Mouse (Mus musculus): ENCODE results near the gene 1810062G17Rik. TPM values are rescaled to one million over a fixed set of nuclear protein-coding genes. Genes with fewer than 3 reads are reported as not detected.
A peak's percentile ranks its signal among the peaks of the same experiment; 100 is the strongest.

1810062G17Rik gene
- polyA plus RNA-seq, 1 experiment from 2014 or later = 0.40 TPM

GRCm38 (mm10) chr3:36505809-36506735, 30.3 kb downstream of the 1810062G17Rik start:
- DNase-seq (ENCODE audit: low spot score, missing footprints) (peak; percentile 86), ATAC-seq (ENCODE audit: low FRiP score) (peak; percentile 70)
- WGBS = 47% methylated on average over 10 of the region's 10 CpGs
- peaks cover 3% of the 10 kb centered on the region; the same call in 1 of the 2 replicates for H3K4me1 ChIP-seq (ENCODE audit: control insufficient read depth, insufficient read depth, low read length)
- no peak overlapping the region for H3K9ac ChIP-seq (ENCODE audit: low read length)
- no peaks in the 10 kb centered on the region for H3K27me3 ChIP-seq (ENCODE audit: control insufficient read depth, insufficient read depth, low read length)
- peak overlapping the region; percentile 36; the same call in 1 of the 2 replicates for H3K27ac ChIP-seq (ENCODE audit: low read depth, low read length)
- no peak overlapping the region for H3K4me2 ChIP-seq
- no peak overlapping the region for H3K4me3 ChIP-seq (ENCODE audit: low read depth, low read length)
- H3K36me3 ChIP-seq (ENCODE audit: control insufficient read depth, insufficient read depth, low read length) = no peaks in the 10 kb centered on the region
- H3K9me3 ChIP-seq (ENCODE audit: control insufficient read depth, low read length) = no peaks in the 10 kb centered on the region

- no peaks in the 10 kb centered on the region for H3K4me1 ChIP-seq (ENCODE audit: control insufficient read depth, insufficient read depth, low read length)
- H3K9me3 ChIP-seq (ENCODE audit: control insufficient read depth, low read length) = no peaks in the 10 kb centered on the region
- H3K27ac ChIP-seq (ENCODE audit: low read depth, low read length) = no peak overlapping the region
- no peaks in the 10 kb centered on the region for H3K36me3 ChIP-seq (ENCODE audit: control insufficient read depth, insufficient read depth, low read length)
- no peak for DNase-seq (ENCODE audit: low spot score, missing footprints)
- H3K27me3 ChIP-seq (ENCODE audit: control insufficient read depth, insufficient read depth, low read length) = no peaks in the 10 kb centered on the region
- H3K4me3 ChIP-seq (ENCODE audit: low read depth, low read length) = no peak overlapping the region
- no peak overlapping the region for H3K4me2 ChIP-seq
- ATAC-seq (ENCODE audit: low FRiP score) = no peak
- H3K9ac ChIP-seq (ENCODE audit: low read length) = no peak overlapping the region
- WGBS = 91% methylated on average over 6 of the region's 6 CpGs
Observed at GRCm38 (mm10) chr3:36511491-36511890, 35.8 kb downstream of the 1810062G17Rik start.

GRCm38 (mm10) chr3:36516196-36516595, 40.5 kb downstream of the 1810062G17Rik start:
- ATAC-seq (ENCODE audit: low FRiP score) = no peak

GRCm38 (mm10) chr3:36521073-36522060, 45.6 kb downstream of the 1810062G17Rik start, which contains the start of gene Gm11549:
TSS of gene Gm11549 (minus strand) at chr3:36521813.
- Histone ChIP-seq H3K4me3 (ENCODE audit: low read depth, low read length) (peak within 1 kb of the TSS; percentile 55), H3K9me3 (ENCODE audit: control insufficient read depth, low read length) (no peaks in the 10 kb centered on the region), H3K4me1 (ENCODE audit: control insufficient read depth, insufficient read depth, low read length) (peaks cover 4% of the 10 kb centered on the region), H3K36me3 (ENCODE audit: control insufficient read depth, insufficient read depth, low read length) (no peaks in the 10 kb centered on the region), H3K4me2 (peak within 1 kb of the TSS; percentile 98), H3K27me3 (ENCODE audit: control insufficient read depth, insufficient read depth, low read length) (peaks cover 10% of the 10 kb centered on the region), H3K9ac (ENCODE audit: low read length) (peak within 1 kb of the TSS; percentile 66), H3K27ac (ENCODE audit: low read depth, low read length) (no peak within 1 kb of the TSS)
- under 1% methylated on average over 51 of the region's 51 CpGs for WGBS
- peak; percentile 71; the same call in 1 of the 2 replicates for ATAC-seq (ENCODE audit: low FRiP score)
- peak; percentile 95 for DNase-seq (ENCODE audit: low spot score, missing footprints)

More at GRCm38 (mm10) chr3:36516196-36516595, 40.5 kb downstream of the 1810062G17Rik start:
- no peak overlapping the region for H3K27ac ChIP-seq (ENCODE audit: low read depth, low read length)
- H3K4me2 ChIP-seq = no peak overlapping the region
- no peaks in the 10 kb centered on the region; the same call in 1 of the 2 replicates for H3K4me1 ChIP-seq (ENCODE audit: control insufficient read depth, insufficient read depth, low read length)
- peaks cover 10% of the 10 kb centered on the region for H3K27me3 ChIP-seq (ENCODE audit: control insufficient read depth, insufficient read depth, low read length)
- DNase-seq (ENCODE audit: low spot score, missing footprints) = no peak
- H3K9me3 ChIP-seq (ENCODE audit: control insufficient read depth, low read length) = no peaks in the 10 kb centered on the region
- H3K36me3 ChIP-seq (ENCODE audit: control insufficient read depth, insufficient read depth, low read length) = no peaks in the 10 kb centered on the region
- WGBS = 90% methylated on average over 9 of the region's 9 CpGs
- no peak overlapping the region for H3K9ac ChIP-seq (ENCODE audit: low read length)
- H3K4me3 ChIP-seq (ENCODE audit: low read depth, low read length) = no peak overlapping the region

GRCm38 (mm10) chr3:36522137-36522536, 46.4 kb downstream of the 1810062G17Rik start:
- Histone ChIP-seq H3K4me2 (peak overlapping the region; percentile 98; the same call in 1 of the 2 replicates), H3K9me3 (ENCODE audit: control insufficient read depth, low read length) (no peaks in the 10 kb centered on the region), H3K27ac (ENCODE audit: low read depth, low read length) (no peak overlapping the region), H3K36me3 (ENCODE audit: control insufficient read depth, insufficient read depth, low read length) (no peaks in the 10 kb centered on the region), H3K27me3 (ENCODE audit: control insufficient read depth, insufficient read depth, low read length) (peaks cover 10% of the 10 kb centered on the region), H3K4me3 (ENCODE audit: low read depth, low read length) (peak overlapping the region; percentile 55; the same call in 1 of the 2 replicates), H3K4me1 (ENCODE audit: control insufficient read depth, insufficient read depth, low read length) (peaks cover 4% of the 10 kb centered on the region), H3K9ac (ENCODE audit: low read length) (no peak overlapping the region)
- ATAC-seq (ENCODE audit: low FRiP score) = no peak
- peak; percentile 90 for DNase-seq (ENCODE audit: low spot score, missing footprints)
- WGBS = 0% methylated on average over 4 of the region's 4 CpGs

- no peaks in the 10 kb centered on the region for H3K9me3 ChIP-seq (ENCODE audit: control insufficient read depth, low read length)
- 91% methylated on average over 3 of the region's 3 CpGs for WGBS
- no peak overlapping the region for H3K4me3 ChIP-seq (ENCODE audit: low read depth, low read length)
- H3K4me1 ChIP-seq (ENCODE audit: control insufficient read depth, insufficient read depth, low read length) = peaks cover 4% of the 10 kb centered on the region
- H3K27ac ChIP-seq (ENCODE audit: low read depth, low read length) = no peak overlapping the region
- no peak overlapping the region for H3K9ac ChIP-seq (ENCODE audit: low read length)
- H3K27me3 ChIP-seq (ENCODE audit: control insufficient read depth, insufficient read depth, low read length) = peaks cover 10% of the 10 kb centered on the region
- ATAC-seq (ENCODE audit: low FRiP score) (no peak), DNase-seq (ENCODE audit: low spot score, missing footprints) (no peak)
- no peaks in the 10 kb centered on the region for H3K36me3 ChIP-seq (ENCODE audit: control insufficient read depth, insufficient read depth, low read length)
- H3K4me2 ChIP-seq = no peak overlapping the region
Observed at GRCm38 (mm10) chr3:36524466-36524865, 48.7 kb downstream of the 1810062G17Rik start.

GRCm38 (mm10) chr3:36530345-36530744, 54.6 kb downstream of the 1810062G17Rik start:
- H3K4me3 ChIP-seq (ENCODE audit: low read depth, low read length) = no peak overlapping the region
- H3K4me2 ChIP-seq = no peak overlapping the region
- DNase-seq (ENCODE audit: low spot score, missing footprints) (no peak), ATAC-seq (ENCODE audit: low FRiP score) (no peak)
- no peaks in the 10 kb centered on the region for H3K9me3 ChIP-seq (ENCODE audit: control insufficient read depth, low read length)
- no peaks in the 10 kb centered on the region for H3K36me3 ChIP-seq (ENCODE audit: control insufficient read depth, insufficient read depth, low read length)
- no peak overlapping the region for H3K27ac ChIP-seq (ENCODE audit: low read depth, low read length)
- no peak overlapping the region for H3K9ac ChIP-seq (ENCODE audit: low read length)
- WGBS = 88% methylated on average over 6 of the region's 6 CpGs
- H3K27me3 ChIP-seq (ENCODE audit: control insufficient read depth, insufficient read depth, low read length) = no peaks in the 10 kb centered on the region
- no peaks in the 10 kb centered on the region for H3K4me1 ChIP-seq (ENCODE audit: control insufficient read depth, insufficient read depth, low read length)

GRCm38 (mm10) chr3:36530781-36531180, 55.0 kb downstream of the 1810062G17Rik start:
- no peak overlapping the region for H3K27ac ChIP-seq (ENCODE audit: low read depth, low read length)
- H3K9me3 ChIP-seq (ENCODE audit: control insufficient read depth, low read length) = no peaks in the 10 kb centered on the region
- no peak overlapping the region for H3K4me2 ChIP-seq
- H3K27me3 ChIP-seq (ENCODE audit: control insufficient read depth, insufficient read depth, low read length) = no peaks in the 10 kb centered on the region
- no peaks in the 10 kb centered on the region for H3K36me3 ChIP-seq (ENCODE audit: control insufficient read depth, insufficient read depth, low read length)
- no peak overlapping the region for H3K9ac ChIP-seq (ENCODE audit: low read length)
- WGBS = 68% methylated on average over 5 of the region's 5 CpGs
- DNase-seq (ENCODE audit: low spot score, missing footprints) (no peak), ATAC-seq (ENCODE audit: low FRiP score) (no peak)
- no peak overlapping the region for H3K4me3 ChIP-seq (ENCODE audit: low read depth, low read length)
- H3K4me1 ChIP-seq (ENCODE audit: control insufficient read depth, insufficient read depth, low read length) = no peaks in the 10 kb centered on the region
